Mouse (Mus musculus) telencephalon, adult 2 months (tissue): ENCODE measurements around the gene Tcaf3.
A peak's percentile ranks its signal among the peaks of the same experiment; 100 is the strongest.

ENCODE experiments used
- DNase-seq: peaks from one replicate; pipeline ENCODE4 v3.0.0-alpha.2; 2011; ENCODE audit warnings: low read depth, low spot score

Gene Tcaf3

DNA sequence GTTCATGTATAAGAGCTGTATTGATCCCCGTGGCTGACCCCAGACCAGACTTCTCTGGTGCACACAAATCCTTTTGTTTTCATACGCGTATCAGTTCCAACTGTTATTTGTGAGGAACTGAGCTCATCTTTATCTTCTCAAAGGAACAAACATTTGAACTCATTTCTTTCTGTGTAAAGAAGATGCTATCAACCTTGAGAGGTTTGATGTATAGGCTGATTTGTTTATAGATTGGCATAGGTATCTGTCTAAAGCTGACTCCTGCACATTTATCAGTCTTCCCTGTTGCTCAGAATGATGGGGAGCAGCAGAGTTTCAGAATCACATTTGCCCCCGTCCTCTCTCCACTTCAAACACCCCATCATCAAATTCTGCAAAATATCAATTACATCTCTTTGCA, at the start of gene Tcaf3:
Tcaf3 (minus strand) TSS at position 101 of the 400 bp plus-strand sequence.
- no peak for DNase-seq

DNA sequence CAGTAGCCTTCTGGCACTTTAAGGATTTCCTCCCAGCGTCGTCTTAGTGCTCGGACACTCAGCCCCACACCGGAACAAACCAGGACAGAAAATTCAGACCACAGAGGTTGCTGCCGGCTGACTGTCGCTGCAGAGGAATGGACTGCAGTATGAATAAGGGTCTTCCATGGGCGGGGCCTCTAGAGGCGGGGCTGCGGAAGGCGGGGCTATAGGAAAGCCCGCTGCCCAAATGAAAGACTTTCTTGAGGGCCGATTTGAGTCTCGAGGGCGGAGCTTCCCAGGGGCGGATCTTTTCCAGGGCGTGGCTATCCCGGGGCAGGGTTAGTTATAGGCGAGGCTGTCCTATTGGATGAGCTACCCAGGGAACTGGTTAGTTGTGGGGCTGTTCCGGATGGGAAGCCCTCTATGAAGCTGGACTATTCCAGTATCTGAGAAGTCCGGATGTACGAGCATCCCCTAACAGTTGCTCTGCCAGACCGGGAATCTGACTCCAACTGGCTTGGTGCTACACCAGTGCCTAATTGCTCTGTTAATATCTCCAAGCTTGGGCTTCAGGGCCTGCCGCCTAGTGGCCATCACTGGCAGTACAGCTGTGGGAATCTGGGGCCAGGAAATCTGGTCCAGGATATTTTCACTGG, 47.5 kb upstream of the Tcaf3 start, which contains the start of gene Tcaf2:
Tcaf2 (minus strand) TSS at position 343 of the 638 bp plus-strand sequence.
- peak; percentile 17 for DNase-seq

DNA sequence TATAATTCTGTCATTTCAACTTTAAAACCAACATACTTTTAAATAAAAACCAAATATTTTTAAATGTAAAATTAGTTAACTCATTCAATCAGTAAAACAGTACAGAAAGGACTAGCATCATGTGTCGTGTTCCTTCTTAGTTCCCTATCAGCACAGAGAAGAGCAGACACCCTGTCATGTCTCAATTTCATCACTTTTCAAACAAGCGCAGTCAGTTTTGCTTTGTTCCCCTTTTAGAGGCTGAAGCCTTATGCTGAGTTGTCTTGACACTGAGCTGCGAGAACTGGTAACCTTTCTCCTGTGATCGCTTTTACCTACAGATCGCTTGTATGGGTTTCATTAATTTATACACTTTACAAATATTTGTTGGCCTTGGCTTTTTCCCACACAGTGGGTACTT, 36.9 kb upstream of the Tcaf3 start:
- DNase-seq = no peak

DNA sequence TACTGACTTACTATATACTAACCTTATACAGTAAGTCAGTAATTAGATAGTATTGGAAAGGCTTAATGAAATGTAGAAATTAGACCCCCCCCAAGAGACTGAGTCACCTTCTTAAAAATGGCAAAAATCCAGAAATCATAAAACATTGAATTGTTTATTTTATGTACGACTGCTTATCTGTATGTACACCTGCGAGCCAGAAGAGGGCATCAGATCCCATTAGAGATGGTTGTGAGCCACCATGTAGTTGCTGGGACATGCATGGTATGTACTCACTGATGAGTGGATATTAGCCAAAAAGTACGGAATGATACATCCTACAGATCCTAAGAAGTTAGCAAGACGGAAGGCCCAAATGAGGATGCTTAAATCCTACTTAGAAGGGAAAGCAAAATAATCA, 33.9 kb upstream of the Tcaf3 start:
- no peak for DNase-seq

DNA sequence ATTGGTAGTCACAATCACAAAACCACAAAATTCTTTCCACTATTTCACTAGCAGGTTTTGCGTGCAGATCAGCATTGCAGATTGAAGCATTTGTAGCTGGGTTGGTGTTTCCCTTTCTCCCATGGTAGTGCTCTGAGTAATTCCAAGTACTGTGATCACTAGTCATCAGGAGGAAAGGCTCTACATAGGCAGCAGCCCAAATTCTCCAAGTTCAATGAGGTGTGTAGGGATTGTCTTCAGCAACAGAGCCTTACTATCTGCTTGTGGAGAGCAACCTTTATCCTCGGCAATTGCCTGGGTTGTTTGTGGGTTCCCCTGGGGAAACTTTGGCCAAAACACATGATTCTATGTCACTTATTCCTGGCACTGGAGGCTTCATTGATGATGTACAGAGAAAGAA, 19.4 kb upstream of the Tcaf3 start:
- DNase-seq = no peak

DNA sequence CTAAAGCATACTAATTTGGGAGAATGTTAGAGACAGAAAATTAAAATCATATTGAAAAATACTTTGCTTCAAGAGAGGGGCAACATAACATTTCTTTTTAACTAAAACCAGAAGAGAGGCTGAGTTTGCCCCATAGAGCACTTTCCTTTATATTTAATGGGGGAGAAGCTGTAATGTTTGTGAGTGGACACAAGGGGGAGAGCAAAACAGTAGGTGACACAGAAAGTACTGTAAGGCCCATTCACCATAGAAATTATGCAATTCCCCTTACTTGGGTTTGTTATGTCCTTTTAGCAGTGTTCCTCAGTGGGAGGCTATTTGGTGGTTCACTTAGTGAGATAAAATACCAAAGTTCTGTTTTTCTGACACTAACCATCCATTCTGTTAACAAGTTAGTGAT, 14.7 kb upstream of the Tcaf3 start:
- peak; percentile 6 for DNase-seq

DNA sequence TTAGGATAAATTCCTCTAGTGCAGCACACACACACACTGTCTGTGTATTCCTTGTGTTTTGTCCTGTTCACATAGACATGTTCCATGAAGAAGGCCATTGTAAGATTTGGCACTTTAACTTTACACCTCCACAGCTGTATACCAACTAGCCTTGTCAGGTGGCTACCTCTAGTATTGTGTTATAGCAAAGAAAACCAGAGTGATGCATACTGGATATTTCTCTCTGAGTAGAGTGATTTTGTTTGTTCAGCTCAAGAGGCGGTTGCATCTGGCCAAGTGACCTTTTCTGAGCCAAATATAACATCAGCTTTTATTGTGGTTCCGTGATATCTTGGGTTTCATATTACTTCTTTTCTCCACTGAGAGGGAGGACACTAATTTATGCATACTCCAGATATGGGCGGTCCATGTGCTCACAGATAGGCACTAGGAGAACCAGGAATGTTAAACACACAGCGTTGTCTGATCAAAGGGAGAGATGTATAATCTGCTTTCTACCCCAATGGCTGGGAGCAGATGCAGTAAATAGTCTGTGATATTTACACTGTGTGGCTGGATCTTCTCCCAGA, 13.5 kb upstream of the Tcaf3 start:
- no peak for DNase-seq

DNA sequence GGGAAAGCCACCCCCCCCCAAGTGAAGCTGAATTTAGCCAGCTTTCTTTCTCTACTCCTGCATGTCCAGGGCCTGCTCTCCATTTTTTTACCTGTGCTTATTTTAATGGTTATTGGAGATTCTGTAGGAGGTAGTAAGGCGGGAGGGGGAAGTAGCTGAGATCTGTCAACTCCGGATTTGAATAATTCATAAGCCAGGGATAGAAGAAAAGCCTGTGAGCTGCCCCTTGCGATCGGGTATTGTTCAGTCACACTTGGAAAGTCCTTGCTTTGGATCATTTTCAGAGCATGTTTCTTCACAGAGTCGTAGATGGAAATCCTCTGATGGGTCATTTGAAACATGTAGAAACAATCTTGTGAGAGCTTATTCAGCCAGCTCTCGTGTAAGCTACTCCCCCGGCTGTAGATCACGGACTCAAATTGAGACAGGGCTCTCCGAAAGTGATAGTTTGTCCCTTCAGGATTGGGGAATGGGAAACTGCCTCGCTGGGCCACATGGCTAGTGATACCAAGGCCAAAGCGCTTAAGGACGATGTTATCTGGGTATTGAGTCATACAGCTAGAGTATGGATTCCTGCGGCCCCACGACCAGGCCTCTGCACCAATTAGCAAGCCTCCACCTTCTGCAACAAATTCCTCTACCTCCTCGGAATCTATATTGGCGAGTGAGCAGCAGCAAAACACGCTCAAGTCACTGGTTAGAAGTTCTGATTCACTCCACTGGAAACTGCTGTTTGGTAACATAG, 4.2 kb downstream of the Tcaf3 start:
- DNase-seq = no peak

DNA sequence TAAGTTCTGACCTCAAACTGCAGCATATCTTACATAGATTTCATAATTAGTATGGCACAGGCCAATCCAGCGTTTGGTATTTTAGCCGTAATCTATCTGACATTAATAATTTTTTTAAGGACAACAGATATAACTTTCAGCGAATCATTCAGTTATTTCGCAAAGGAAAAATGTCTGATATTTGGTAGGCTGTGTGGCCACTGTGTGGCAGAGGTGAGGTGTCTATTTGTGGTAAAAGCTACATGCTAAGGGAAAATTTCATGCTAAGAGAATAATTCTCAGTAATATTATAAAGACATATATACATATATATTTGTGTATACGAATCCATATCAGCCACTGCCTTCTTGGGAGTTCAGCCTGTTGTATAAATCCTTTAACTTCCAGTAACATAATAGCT, 10.9 kb downstream of the Tcaf3 start:
- no peak for DNase-seq

DNA sequence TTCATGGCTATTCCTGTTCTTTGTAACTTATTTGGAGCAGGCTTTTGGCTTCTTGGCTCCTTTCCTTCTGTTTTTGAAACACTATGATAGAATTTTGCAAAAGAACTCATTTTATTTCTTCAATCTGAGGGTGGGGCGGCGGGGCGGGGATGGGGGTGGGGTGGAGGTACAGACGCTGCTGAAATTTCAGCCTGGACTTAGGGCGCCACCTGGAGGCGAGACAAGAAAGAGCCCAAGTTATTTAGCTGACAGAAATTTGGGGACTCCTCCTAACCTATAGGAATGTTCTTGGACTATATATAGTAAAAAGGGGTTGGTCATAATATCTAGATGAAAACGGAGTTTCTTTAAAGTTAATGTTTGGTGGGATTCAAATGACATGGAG, 14.0 kb downstream of the Tcaf3 start:
- DNase-seq = no peak

DNA sequence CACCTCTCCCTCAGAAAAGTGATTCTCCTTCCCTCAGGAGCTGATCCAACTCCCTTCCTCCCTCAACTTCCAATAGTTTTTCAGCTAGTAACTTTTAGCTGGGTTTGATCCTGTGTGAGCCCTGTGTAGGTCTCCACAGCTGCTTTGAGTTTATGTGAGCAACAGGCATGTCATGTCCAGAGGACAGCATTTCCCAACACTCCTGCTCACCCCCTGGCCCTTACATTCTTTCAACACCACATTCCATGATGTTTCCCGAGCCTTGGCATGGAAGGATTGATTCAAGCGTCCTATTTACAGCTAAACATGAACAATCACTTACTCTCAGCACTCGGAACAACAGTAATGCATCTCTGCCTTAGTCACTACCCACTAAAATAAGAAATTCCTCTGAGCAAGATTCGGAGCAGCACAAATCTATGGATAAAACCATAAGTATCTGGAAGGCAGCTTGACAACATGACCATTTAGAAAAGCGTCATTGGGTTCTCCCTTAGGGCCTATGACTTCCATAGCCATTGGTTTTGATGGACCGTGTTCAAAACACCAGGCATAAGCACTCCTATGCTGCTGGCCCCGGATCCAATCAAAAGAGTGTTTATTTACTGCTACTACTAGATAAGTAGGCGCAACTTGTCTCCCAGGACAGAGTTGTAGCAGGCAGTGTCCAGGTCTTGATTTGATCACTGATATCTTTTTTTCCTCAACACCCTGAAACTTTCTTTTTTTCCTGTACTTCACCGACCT, 14.6 kb downstream of the Tcaf3 start:
- DNase-seq = no peak

DNA sequence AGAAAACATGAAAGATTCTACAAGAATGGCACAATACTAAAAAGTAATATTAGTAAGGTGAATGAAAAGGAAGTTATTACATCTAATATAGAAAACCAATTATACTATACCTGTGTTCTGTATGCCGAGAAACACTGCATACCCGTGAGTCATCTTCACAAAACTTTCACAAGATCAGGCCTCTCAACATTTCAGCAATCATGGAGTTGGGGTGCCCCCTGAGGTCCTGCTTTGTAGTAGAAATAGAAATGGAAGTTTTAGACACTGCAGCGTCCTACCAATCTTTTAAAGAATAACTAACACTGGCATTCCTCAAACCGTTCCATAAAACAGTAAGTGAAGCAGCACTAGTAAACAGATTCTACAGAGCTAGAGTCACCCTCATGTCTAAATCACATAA, 18.8 kb downstream of the Tcaf3 start:
- no peak for DNase-seq

DNA sequence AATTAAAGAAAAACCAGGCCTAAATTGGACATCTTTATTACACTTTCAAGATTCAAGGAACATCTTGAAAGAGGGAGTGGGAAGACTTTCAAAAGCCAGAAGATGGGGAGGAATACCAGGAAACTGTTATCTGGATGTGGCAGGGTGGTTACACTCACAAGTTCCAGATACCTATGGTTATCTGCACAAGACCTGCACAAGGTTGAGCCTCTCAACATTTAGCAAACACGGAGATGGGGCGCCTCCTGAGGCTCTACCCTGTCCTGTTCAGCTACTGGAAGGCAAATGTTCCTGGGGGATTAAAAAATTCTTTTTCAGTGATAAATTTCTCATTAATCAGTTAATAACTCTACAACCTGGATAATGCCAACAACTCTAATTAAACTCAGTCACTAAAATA, 20.1 kb downstream of the Tcaf3 start:
- DNase-seq = no peak

DNA sequence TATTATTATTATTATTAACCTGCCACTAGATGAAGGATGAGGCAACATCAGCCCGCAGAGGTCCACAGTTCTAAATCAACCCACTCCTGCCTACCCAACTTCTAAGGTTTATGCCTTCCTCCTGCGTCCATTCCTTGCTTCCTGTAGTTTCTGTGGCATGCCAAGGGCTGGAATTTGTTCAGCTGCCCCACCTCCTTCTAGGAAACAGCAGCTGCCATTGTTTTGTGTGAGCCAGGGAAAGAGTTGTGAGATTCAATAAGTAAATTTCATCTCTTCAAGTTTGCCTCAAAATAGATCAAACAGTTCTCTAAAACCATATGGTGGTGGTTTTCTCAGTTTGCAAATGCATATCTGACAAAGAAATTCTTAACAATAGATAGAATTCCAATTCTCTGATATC, 29.3 kb downstream of the Tcaf3 start:
- peak; percentile 57 for DNase-seq

DNA sequence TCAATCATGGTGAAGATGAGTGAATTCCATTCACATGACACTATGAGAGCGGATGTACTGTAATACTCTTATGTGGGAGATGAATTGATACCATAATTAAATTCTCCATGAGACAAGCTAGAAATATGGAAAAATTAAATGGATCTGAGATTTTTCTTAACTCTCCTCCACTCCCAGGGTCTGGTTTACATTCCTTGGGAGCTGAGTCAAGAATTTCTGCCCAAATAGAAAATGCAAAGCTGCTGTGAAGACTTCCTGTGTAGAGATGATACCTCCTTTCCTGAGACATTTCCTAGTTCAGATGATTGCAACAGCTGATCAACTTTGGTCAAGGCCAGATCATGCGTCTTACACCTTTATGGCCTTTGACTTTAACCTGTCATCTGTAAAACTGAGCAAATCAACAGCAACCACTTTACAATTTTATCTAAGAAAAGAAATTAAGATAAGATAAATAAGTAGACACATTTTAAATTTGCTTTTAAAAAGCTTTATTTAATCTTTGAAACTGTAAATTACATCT, 31.4 kb downstream of the Tcaf3 start:
- no peak for DNase-seq

DNA sequence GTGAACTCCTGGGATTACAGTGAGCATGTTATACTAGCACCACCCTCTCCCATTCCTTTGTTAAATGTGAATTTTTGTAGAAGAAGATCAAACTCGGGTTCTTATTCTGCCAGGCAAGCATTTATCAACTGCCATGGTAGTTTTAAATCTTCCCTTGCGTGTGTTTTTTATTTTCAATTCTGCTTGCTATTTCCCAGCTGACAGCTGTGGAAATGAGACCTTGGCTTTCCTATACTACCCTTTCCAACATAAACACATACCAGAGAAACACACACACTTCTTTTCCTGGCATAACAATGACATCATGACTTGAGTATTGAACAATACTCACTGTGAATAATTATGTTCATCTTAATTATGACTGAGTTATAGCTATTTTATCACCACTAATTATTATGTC, 35.2 kb downstream of the Tcaf3 start:
- no peak for DNase-seq

DNA sequence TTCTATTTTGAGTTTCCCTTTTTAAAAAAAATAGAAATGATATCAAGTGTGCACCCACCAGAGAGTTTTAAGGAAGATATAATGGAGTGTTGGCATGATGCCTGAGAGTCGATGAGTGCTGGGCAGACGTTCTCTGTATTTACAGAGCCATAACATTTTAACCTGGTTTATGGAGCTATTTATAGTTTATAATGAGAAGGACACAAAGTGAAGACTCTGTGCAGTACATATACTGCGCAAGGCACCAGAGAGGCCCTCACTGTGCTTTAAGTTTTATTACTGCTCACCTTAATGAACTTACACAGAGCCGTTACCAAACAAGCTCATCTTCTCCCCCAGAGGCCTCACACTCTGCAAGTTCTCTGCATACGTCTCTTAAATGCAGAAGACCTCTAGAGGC, 36.6 kb downstream of the Tcaf3 start:
- DNase-seq = no peak

DNA sequence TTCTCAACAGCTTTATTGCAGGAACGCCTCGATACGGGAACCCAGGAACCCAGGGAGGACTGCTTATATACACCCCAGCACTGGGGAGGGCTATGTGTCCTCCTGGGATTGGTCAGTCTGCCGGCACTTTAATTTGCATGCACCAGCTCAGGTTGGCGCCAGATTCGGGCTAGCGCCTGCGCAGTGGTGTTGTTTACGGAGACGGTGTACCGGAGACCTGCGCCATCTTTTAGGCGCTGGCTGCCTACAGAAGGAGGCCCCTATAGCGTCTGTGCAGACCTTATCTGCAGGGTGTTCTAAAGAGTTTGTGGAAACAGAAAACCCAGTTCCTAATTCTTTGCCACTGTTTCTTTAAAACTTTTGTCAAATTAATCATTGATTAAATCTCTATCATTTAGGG, 38.9 kb downstream of the Tcaf3 start:
- DNase-seq = no peak

DNA sequence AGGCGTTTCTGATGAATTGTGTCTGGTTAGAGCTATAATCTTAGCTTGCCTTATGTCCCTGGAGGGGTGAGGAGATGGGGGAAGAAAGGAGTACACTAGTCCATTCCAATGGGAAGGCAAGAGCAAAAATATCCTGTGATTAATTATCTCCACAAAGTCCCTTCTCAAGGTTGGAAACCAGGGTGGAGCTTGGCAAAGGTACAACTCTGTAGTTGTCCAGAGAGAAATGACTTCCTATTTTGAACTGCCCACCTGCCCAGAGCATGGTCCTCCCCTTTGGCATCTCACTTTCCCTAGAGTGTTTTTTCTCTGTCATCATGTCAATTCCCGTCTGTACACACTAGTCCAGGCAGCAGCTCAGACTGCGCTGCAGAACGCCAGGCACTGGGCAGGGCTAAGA, 50.0 kb downstream of the Tcaf3 start, which contains the start of gene Olfr455:
Olfr455 (minus strand) TSS at position 127 of the 400 bp plus-strand sequence.
- DNase-seq = no peak

DNA sequence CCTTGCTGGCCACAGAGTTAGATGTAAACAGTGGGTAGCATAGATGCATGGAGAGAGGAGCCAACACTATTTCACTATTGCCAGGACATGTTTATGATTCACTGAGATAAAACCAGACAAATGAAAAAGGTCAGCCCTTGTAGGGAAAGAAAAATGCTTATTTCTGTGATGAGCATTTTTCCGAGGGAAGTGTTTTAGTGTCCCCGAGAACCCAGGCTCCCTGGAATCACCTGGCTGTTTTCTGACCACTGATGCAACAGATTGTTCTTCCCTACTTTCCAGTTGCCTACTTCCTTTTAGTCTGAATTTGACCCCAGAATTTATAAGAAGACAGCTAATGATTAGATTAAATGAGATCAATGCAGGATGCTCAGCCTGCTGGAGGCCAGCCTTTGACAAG, 51.3 kb downstream of the Tcaf3 start:
- no peak for DNase-seq

DNA sequence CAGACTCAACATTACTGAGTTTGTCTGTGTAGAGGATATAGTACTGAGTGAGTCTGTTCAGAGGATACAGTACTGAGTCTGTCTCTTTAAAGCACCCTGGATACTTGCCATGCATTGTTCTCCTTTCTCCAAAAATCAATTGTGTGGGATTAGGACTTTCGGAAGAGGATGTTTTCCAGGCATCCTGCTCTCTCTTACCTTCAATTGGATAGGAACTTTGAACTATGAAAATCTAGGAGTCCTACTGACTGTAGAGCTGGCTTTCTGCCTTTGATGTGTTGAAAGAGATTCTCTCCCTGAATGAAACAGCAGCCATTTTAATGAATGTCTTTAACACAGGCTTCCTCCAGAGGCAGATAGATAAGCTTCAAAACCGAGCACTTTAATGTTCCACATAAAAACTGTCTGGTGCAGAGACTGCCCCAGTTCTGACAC, 52.0 kb downstream of the Tcaf3 start:
- no peak for DNase-seq

DNA sequence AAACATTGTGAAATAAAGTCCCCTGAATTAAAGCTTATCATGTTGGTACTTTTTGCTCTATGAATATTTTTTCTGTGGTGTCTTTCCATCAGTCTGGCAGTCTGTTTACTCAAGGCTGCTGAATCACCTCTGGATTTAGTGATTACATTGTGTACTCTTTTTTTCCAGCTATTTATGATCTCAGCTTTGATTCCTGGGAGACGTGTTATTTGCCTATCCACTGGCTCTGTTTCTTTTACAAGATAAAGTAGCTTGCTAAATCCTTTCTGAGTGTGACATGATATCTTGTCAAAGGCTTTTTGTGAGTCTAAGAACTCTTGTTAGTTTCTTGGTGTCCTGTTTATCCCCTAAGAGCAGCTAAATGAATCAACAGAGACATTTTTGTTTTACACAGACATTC, 52.6 kb downstream of the Tcaf3 start:
- DNase-seq = no peak
